Mouse (Mus musculus): Measurements from ENCODE around the gene Ints2.

DNA sequence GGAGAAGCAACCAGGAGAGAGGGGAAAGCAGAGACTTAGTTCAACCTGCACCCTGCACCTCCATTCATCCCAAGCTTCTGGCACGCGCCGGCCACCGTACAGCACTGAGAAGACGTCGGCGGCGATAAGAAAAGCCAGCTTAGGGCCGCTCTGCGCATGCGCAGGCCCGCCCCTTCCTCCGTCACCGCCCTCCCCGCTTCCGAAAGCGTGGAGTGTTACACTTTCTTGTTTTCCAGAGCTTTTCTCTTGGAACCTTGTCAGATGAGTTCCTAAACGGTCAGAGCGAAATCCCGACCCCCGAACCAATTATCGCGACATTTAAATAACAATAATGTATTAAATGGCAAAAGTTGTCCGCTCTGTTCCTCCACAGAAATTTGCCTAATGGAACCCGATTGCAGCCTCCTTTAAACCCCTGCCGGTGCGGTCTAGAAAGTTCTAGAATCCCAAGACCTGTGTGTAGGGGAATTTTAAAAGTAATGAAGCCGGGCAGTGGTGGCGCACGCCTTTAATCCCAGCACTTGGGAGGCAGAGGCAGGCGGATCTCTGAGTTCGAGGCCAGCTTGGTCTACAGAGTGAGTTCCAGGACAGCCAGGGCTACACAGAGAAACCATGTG is at the start of gene Ints2:
- TF ChIP-seq POLR2A (IDR thresholded peaks at IDR 0.05; ENCODE audit: insufficient read length, low read depth): peak; percentile 78
- TF ChIP-seq POLR2AphosphoS2 (IDR thresholded peaks at IDR 0.05; ENCODE audit: insufficient read length, low read depth): peak; percentile 92
- no peak for TF ChIP-seq MYOD1 (IDR thresholded peaks at IDR 0.05; ENCODE audit: control insufficient read depth in 1 of 3, insufficient read length in 2 of 3, low read depth in 2 of 3)
